Comparison of ENCODE assay signal across 11 mouse cellular contexts in genomic region chr3:121577641-121578040, GRCm38 (mm10). TPM values are rescaled to one million over a fixed set of nuclear protein-coding genes. Genes with fewer than 3 reads are reported as not detected.
A peak's percentile ranks its signal among the peaks of the same experiment; 100 is the strongest.
DNase-seq lines count a peak whose midpoint lies in the region; ATAC-seq and TF ChIP-seq lines count a peak whose summit lies in the region.
"Had no signal": no experiment of that assay in that cellular context is flagged by ENCODE, and none has a peak within 500 bp of the region (broad histone marks: within the 10 kb centered on the region; RNA-seq: fewer than 3 reads in every experiment).

No protein-coding gene starts in this region.

- peak; percentile 15; the same call in 1 of the 2 replicates for TF ChIP-seq POLR2A in embryonic fibroblast, embryonic 13.5 days (IDR thresholded peaks at IDR 0.05; ENCODE audit: low read depth, low read length)

- no peak for DNase-seq in heart, postnatal 4 days
- no peak for DNase-seq in lung, postnatal 25 days (ENCODE audit: low spot score)
- no peak for DNase-seq in left cerebral cortex, postnatal 25 days (ENCODE audit: low spot score in 2 of 2)
- no peak for DNase-seq in urinary bladder, postnatal 25 days (ENCODE audit: low spot score)
- DNase-seq: cerebellum, adult 11 months had no signal

- H3K27ac ChIP-seq in heart, embryonic 15.5 days, result peak overlapping the region; percentile 1; the same call in 1 of the 2 replicates
- H3K27ac ChIP-seq in lung, embryonic 15.5 days, result peak overlapping the region; percentile 80
- H3K27ac ChIP-seq in embryonic fibroblast, embryonic 13.5 days (ENCODE audit: insufficient read depth, low read length), result peak overlapping the region; percentile 97
- H3K27ac ChIP-seq in stomach, embryonic 14.5 days (ENCODE audit: low read length), result peak overlapping the region; percentile 67

- no peak for TF ChIP-seq CTCF in embryonic fibroblast, embryonic 13.5 days (IDR thresholded peaks at IDR 0.05; ENCODE audit: borderline replicate concordance, insufficient read depth, low read length)

- no peaks in the 10 kb centered on the region for H3K9me3 ChIP-seq in heart, embryonic 15.5 days (replicated peaks)
- H3K9me3 ChIP-seq in lung, embryonic 15.5 days, result no peaks in the 10 kb centered on the region
- H3K9me3 ChIP-seq in stomach, embryonic 14.5 days (ENCODE audit: control insufficient read depth, low read depth, low read length), result no peaks in the 10 kb centered on the region

- peaks cover 9% of the 10 kb centered on the region; the same call in 1 of the 2 replicates for H3K4me1 ChIP-seq in heart, embryonic 15.5 days (replicated peaks)
- H3K4me1 ChIP-seq in lung, embryonic 15.5 days, result peaks cover 17% of the 10 kb centered on the region
- H3K4me1 ChIP-seq in embryonic fibroblast, embryonic 13.5 days (ENCODE audit: control insufficient read depth, insufficient read depth, low read length), result peaks cover 17% of the 10 kb centered on the region
- no peaks in the 10 kb centered on the region for H3K4me1 ChIP-seq in stomach, embryonic 14.5 days (ENCODE audit: control insufficient read depth, insufficient read depth, low read length)

- no peaks in the 10 kb centered on the region for H3K36me3 ChIP-seq in heart, embryonic 15.5 days
- no peaks in the 10 kb centered on the region for H3K36me3 ChIP-seq in lung, embryonic 15.5 days
- no peaks in the 10 kb centered on the region for H3K36me3 ChIP-seq in stomach, embryonic 14.5 days (ENCODE audit: control insufficient read depth, insufficient read depth, low read length)

- 82% methylated on average over 5 of the region's 5 CpGs for WGBS in heart, embryonic 15.5 days
- WGBS in lung, embryonic 15.5 days, result 80% methylated on average over 5 of the region's 5 CpGs
- 71% methylated on average over 5 of the region's 5 CpGs for WGBS in stomach, embryonic 14.5 days

- H3K4me3 ChIP-seq in heart, embryonic 15.5 days, result no peak overlapping the region
- no peak overlapping the region for H3K4me3 ChIP-seq in lung, embryonic 15.5 days
- H3K4me3 ChIP-seq in embryonic fibroblast, embryonic 13.5 days (ENCODE audit: insufficient read depth, low read length), result no peak overlapping the region
- H3K4me3 ChIP-seq in stomach, embryonic 14.5 days (ENCODE audit: low read depth, low read length), result no peak overlapping the region
- H3K4me3 ChIP-seq: megakaryocyte, embryonic 14.5 days had no signal

- no peak overlapping the region for H3K4me2 ChIP-seq in heart, embryonic 15.5 days
- no peak overlapping the region for H3K4me2 ChIP-seq in lung, embryonic 15.5 days
- H3K4me2 ChIP-seq in stomach, embryonic 14.5 days (replicated peaks; ENCODE audit: low read depth, low read length), result no peak overlapping the region

- H3K9ac ChIP-seq in heart, embryonic 15.5 days, result no peak overlapping the region
- no peak overlapping the region for H3K9ac ChIP-seq in lung, embryonic 15.5 days
- H3K9ac ChIP-seq in stomach, embryonic 14.5 days (replicated peaks; ENCODE audit: low read depth, low read length), result no peak overlapping the region

- ATAC-seq in heart, embryonic 15.5 days (replicated peaks; ENCODE audit: insufficient number of reproducible peaks, insufficient read depth, low FRiP score, low read depth), result no peak
- no peak for ATAC-seq in lung, embryonic 15.5 days (ENCODE audit: borderline replicate concordance, extremely low read depth, low FRiP score, low TSS enrichment)
- ATAC-seq in stomach, embryonic 14.5 days (ENCODE audit: insufficient number of reproducible peaks, insufficient read depth, low FRiP score, low read depth), result peak; percentile 30; the same call in 1 of the 2 replicates

- intact Hi-C loops in left cerebral cortex, postnatal 25 days (cut with DNase I), result no loop called here

- H3K27me3 ChIP-seq in heart, embryonic 15.5 days, result no peaks in the 10 kb centered on the region
- no peaks in the 10 kb centered on the region for H3K27me3 ChIP-seq in lung, embryonic 15.5 days
- H3K27me3 ChIP-seq in stomach, embryonic 14.5 days (ENCODE audit: control insufficient read depth, insufficient read depth, low read length), result no peaks in the 10 kb centered on the region
- H3K27me3 ChIP-seq: megakaryocyte, embryonic 14.5 days had no signal

RNA-seq across cellular contexts. Expression of gene Slc44a3, which starts 45.4 kb away (rescaled TPM):
- 0.94 and 2.2 TPM in 2 replicates for polyA plus RNA-seq in heart, embryonic 15.5 days (2015; fragmentation: Nextera tagmentation; extraction: Ambion mirVana)
- total RNA-seq in heart, postnatal 4 days (2021), result under 1 TPM; 0.41 to 0.98 TPM
- polyA plus RNA-seq in lung, embryonic 15.5 days (2015; fragmentation: Nextera tagmentation; extraction: Ambion mirVana), result 15.3 and 16.5 TPM in 2 replicates
- 0.70 TPM in 1 of 2 replicates, not detected in the other for polyA plus RNA-seq in embryonic fibroblast, embryonic 13.5 days (2011; ENCODE audit: insufficient read length, low read depth, missing spikeins)
- 29.9 and 30.8 TPM in 2 replicates for polyA plus RNA-seq in stomach, embryonic 14.5 days (2014; fragmentation: Nextera tagmentation; extraction: Ambion mirVana)
- not detected for total RNA-seq in left cerebral cortex, postnatal 25 days (2021)
- total RNA-seq: heart, postnatal 25 days had no signal

Comparison
In these comparisons a context has a peak if more than half of its experiments do, and no peak if none do; other contexts are left out.
1. H3K27ac ChIP-seq: peak in every context shown above with its lines; median percentile 97 in embryonic fibroblast, embryonic 13.5 days; 80 in lung, embryonic 15.5 days; 67 in stomach, embryonic 14.5 days; 1 in heart, embryonic 15.5 days.